Mouse (Mus musculus) spleen, adult 2 months (tissue): ENCODE measurements around the gene Cd200r1.

Experiments
- CTCF ChIP-seq: fragments of 200-500 bp; IDR thresholded peaks from 2 replicates; pipeline ENCODE4 v1.5.1; 2011; ENCODE audit warnings: mild to moderate bottlenecking, inconsistent platforms; ENCODE audit not compliant: insufficient read depth, insufficient read length, insufficient replicate concordance; ENCODE audit errors: extremely low read depth
- POLR2A ChIP-seq: fragments of 200-500 bp; IDR thresholded peaks from 2 replicates; pipeline ENCODE4 v1.6.1; 2011; ENCODE audit warnings: low read depth, low read length, inconsistent platforms

DNA sequence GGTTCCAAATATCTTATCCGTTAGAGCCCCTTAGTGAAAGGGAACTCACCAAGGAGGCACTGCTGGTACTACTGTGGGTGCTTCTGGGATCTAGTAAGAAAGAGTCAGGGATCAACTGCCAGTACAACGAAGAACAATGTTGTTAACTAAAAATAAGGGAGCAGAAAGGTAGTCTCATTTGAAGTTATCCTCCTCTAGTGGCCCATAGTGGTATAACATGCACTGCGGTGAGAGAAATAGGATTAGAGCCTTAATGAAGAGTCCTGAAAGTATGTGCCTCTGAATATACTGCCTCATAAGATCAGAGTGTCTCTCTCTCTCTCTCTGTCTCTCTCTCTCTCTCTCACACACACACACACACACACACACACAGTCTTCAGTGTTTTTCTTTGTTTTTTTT, 45.0 kb upstream of the Cd200r1 start:
- TF ChIP-seq POLR2A (no peak), CTCF (no peak)
